Mouse (Mus musculus) stomach, postnatal 0 days (tissue): ENCODE data around the gene Dnaaf5.

Experiments used
- CTCF ChIP-seq: IDR thresholded peaks from 2 replicates; pipeline ENCODE4 v1.5.1; 2016; ENCODE audit warnings: antibody characterized with exemption, low read depth, mild to moderate bottlenecking, moderate library complexity
- EP300 ChIP-seq: optimal IDR thresholded peaks from 2 replicates; pipeline ENCODE3; 2016; ENCODE audit warnings: antibody characterized with exemption

GRCm38 (mm10) chr5:139134501-139134900 lies 15.5 kb upstream of the Dnaaf5 start:
- no peak for TF ChIP-seq CTCF
- TF ChIP-seq EP300 = no peak
